28 mouse cellular contexts compared by ENCODE assay signal in genomic region chr3:130660619-130661018, GRCm38 (mm10). TPM values are rescaled to one million over a fixed set of nuclear protein-coding genes. Genes with fewer than 3 reads are reported as not detected.
DNase-seq lines count a peak whose midpoint lies in the region; ATAC-seq lines count a peak whose summit lies in the region.
"Had no signal": no experiment of that assay in that cellular context is flagged by ENCODE, and none has a peak within 500 bp of the region (broad histone marks: within the 10 kb centered on the region; RNA-seq: fewer than 3 reads in every experiment).

No protein-coding gene starts in this region.

- H3K9ac ChIP-seq in liver, embryonic 13.5 days: no peak overlapping the region
- no peak overlapping the region for H3K9ac ChIP-seq in liver, embryonic 11.5 days (ENCODE audit: low read depth, low read length)
- H3K9ac ChIP-seq: embryonic facial prominence, embryonic 15.5 days; heart, embryonic 15.5 days; hindbrain, embryonic 14.5 days; intestine, embryonic 15.5 days had no signal

- no peak overlapping the region for H3K27ac ChIP-seq in heart, embryonic 10.5 days
- no peak overlapping the region for H3K27ac ChIP-seq in liver, embryonic 13.5 days
- H3K27ac ChIP-seq in liver, embryonic 11.5 days (ENCODE audit: low read depth, low read length): no peak overlapping the region
- H3K27ac ChIP-seq: embryonic facial prominence, embryonic 15.5 days; forebrain, embryonic 10.5 days; gastrocnemius, adult 2 months; heart, embryonic 15.5 days; hindbrain, embryonic 10.5 days; hindbrain, embryonic 14.5 days; intestine, embryonic 15.5 days had no signal

- no peak overlapping the region for H3K4me3 ChIP-seq in heart, embryonic 10.5 days
- no peak overlapping the region for H3K4me3 ChIP-seq in liver, embryonic 13.5 days (replicated peaks)
- H3K4me3 ChIP-seq in liver, embryonic 11.5 days (ENCODE audit: low read depth, low read length): no peak overlapping the region
- H3K4me3 ChIP-seq: embryonic facial prominence, embryonic 15.5 days; erythroblast, embryonic 14.5 days; forebrain, embryonic 10.5 days; gastrocnemius, adult 2 months; heart, embryonic 15.5 days; hindbrain, embryonic 10.5 days; intestine, embryonic 15.5 days had no signal

- DNase-seq in heart, embryonic 10.5 days (ENCODE audit: low spot score): peak; percentile 66
- no peak for DNase-seq in heart, postnatal 36 days
- no peak for DNase-seq in liver, embryonic 13.5 days
- no peak for DNase-seq in liver, embryonic 11.5 days (ENCODE audit: low spot score)
- DNase-seq in c-Kit-positive CD71-positive TER-119-negative erythroid progenitor cells, embryonic 14.5 days (ENCODE audit: low read depth): peak; percentile 29
- DNase-seq in telencephalon, adult 2 months (ENCODE audit: low read depth, low spot score): peak; percentile 33
- no peak for DNase-seq in adrenal gland, postnatal 4 days (ENCODE audit: low spot score in 2 of 2)
- DNase-seq: adrenal gland, postnatal 10 days; cerebellum, adult 11 months; cerebellum, adult 8-10 months; cerebellum, postnatal 14 days; embryo, embryonic 11 days; gastrocnemius, adult 2 months; gastrocnemius, postnatal 36 days; heart, adult 18-20 months; heart, postnatal 14 days had no signal

- no peaks in the 10 kb centered on the region; the same call in 1 of the 2 replicates for H3K4me1 ChIP-seq in heart, embryonic 10.5 days
- H3K4me1 ChIP-seq in liver, embryonic 13.5 days (replicated peaks): no peaks in the 10 kb centered on the region
- 0 out of 2 replicates have a peak, but pooled peaks cover 2% of the 10 kb centered on the region for H3K4me1 ChIP-seq in liver, embryonic 11.5 days (replicated peaks; ENCODE audit: control insufficient read depth, insufficient read depth, low read length)
- H3K4me1 ChIP-seq: embryonic facial prominence, embryonic 15.5 days; forebrain, embryonic 10.5 days; heart, embryonic 15.5 days; hindbrain, embryonic 10.5 days; intestine, embryonic 15.5 days had no signal

- intact Hi-C loops in heart, postnatal 36 days (cut with DNase I): no loop called here

- H3K27me3 ChIP-seq in heart, embryonic 10.5 days (ENCODE audit: insufficient read depth, poor library complexity, severe bottlenecking): no peaks in the 10 kb centered on the region
- H3K27me3 ChIP-seq in liver, embryonic 13.5 days: no peaks in the 10 kb centered on the region
- no peaks in the 10 kb centered on the region for H3K27me3 ChIP-seq in liver, embryonic 11.5 days (replicated peaks; ENCODE audit: control insufficient read depth, insufficient read depth, low read length)
- H3K27me3 ChIP-seq: embryonic facial prominence, embryonic 15.5 days; heart, embryonic 15.5 days; intestine, embryonic 15.5 days had no signal

- no peaks in the 10 kb centered on the region for H3K9me3 ChIP-seq in heart, embryonic 10.5 days
- H3K9me3 ChIP-seq in liver, embryonic 13.5 days (replicated peaks): no peaks in the 10 kb centered on the region
- H3K9me3 ChIP-seq in liver, embryonic 11.5 days (ENCODE audit: control insufficient read depth, low read length): no peaks in the 10 kb centered on the region
- H3K9me3 ChIP-seq: embryonic facial prominence, embryonic 15.5 days; heart, embryonic 15.5 days; hindbrain, embryonic 10.5 days; intestine, embryonic 15.5 days had no signal

- peak; percentile 36; the same call in 1 of the 2 replicates for ATAC-seq in liver, embryonic 13.5 days (ENCODE audit: low read depth)
- no peak; the same call in 1 of the 2 replicates for ATAC-seq in liver, embryonic 11.5 days (replicated peaks; ENCODE audit: low FRiP score)
- ATAC-seq: forebrain, embryonic 14.5 days; intestine, embryonic 15.5 days had no signal

- H3K36me3 ChIP-seq in heart, embryonic 10.5 days: no peaks in the 10 kb centered on the region
- no peaks in the 10 kb centered on the region for H3K36me3 ChIP-seq in liver, embryonic 13.5 days
- no peaks in the 10 kb centered on the region for H3K36me3 ChIP-seq in liver, embryonic 11.5 days (ENCODE audit: control insufficient read depth, insufficient read depth, low read length)
- H3K36me3 ChIP-seq: embryonic facial prominence, embryonic 15.5 days; forebrain, embryonic 10.5 days; heart, embryonic 15.5 days; hindbrain, embryonic 10.5 days; intestine, embryonic 15.5 days had no signal

- WGBS in heart, embryonic 10.5 days: 33% methylated on average over 6 of the region's 6 CpGs
- WGBS in liver, embryonic 13.5 days (ENCODE audit: insufficient replicate concordance): 23% methylated on average over 6 of the region's 6 CpGs
- 31% methylated on average over 6 of the region's 6 CpGs for WGBS in liver, embryonic 11.5 days

- H3K4me2 ChIP-seq in liver, embryonic 13.5 days: no peak overlapping the region
- no peak overlapping the region for H3K4me2 ChIP-seq in liver, embryonic 11.5 days
- H3K4me2 ChIP-seq: embryonic facial prominence, embryonic 15.5 days; heart, embryonic 11.5 days; heart, embryonic 15.5 days; hindbrain, embryonic 14.5 days; intestine, embryonic 15.5 days had no signal

RNA-seq across cellular contexts. Expression of gene Etnppl, which starts 43.4 kb away (rescaled TPM):
- polyA plus RNA-seq in heart, embryonic 10.5 days (2016; fragmentation: Nextera tagmentation; extraction: Ambion mirVana): not detected in 2 replicates
- not detected for total RNA-seq in heart, postnatal 36 days (2021)
- polyA plus RNA-seq in liver, embryonic 13.5 days (2015; fragmentation: Nextera tagmentation; extraction: Ambion mirVana): not detected in 2 replicates
- polyA plus RNA-seq in liver, embryonic 11.5 days (2014; fragmentation: Nextera tagmentation; extraction: Ambion mirVana): not detected in 2 replicates
- 1 to 10 TPM in 1 of 2 experiments, under 1 TPM in 1; 0.84 to 6.4 TPM for total RNA-seq in adrenal gland, postnatal 4 days (2021)
- total RNA-seq: common myeloid progenitor, adult 5-6 weeks; ES-E14; gastrocnemius, adult 2 months; gastrocnemius, postnatal 36 days; heart, adult 18-20 months; heart, postnatal 14 days had no signal
- polyA plus RNA-seq: embryonic facial prominence, embryonic 11.5 days; erythroblast, embryonic 14.5 days; forebrain, embryonic 10.5 days; forebrain, embryonic 14.5 days; heart, embryonic 11.5 days; heart, embryonic 15.5 days; hindbrain, embryonic 14.5 days had no signal

RNA-seq across cellular contexts. Expression of gene Ostc, which starts 48.6 kb away (rescaled TPM):
- 295 and 342 TPM in 2 replicates for polyA plus RNA-seq in heart, embryonic 10.5 days (2016; fragmentation: Nextera tagmentation; extraction: Ambion mirVana)
- 10 to 100 TPM; 48.4 to 53.1 TPM for total RNA-seq in heart, postnatal 36 days (2021)
- 226 and 234 TPM in 2 replicates for polyA plus RNA-seq in liver, embryonic 13.5 days (2015; fragmentation: Nextera tagmentation; extraction: Ambion mirVana)
- polyA plus RNA-seq in liver, embryonic 11.5 days (2014; fragmentation: Nextera tagmentation; extraction: Ambion mirVana): 314 and 321 TPM in 2 replicates
- 100 to 1,000 TPM; 122 to 123 TPM for total RNA-seq in adrenal gland, postnatal 4 days (2021)

Comparison
In these comparisons a context has a peak if more than half of its experiments do, and no peak if none do; other contexts are left out.
1. DNase-seq: peak in heart, embryonic 10.5 days (single experiment), c-Kit-positive CD71-positive TER-119-negative erythroid progenitor cells, embryonic 14.5 days (single experiment) and telencephalon, adult 2 months (single experiment); none in heart, postnatal 36 days (0 of 2), liver, embryonic 13.5 days (single experiment), liver, embryonic 11.5 days (single experiment) and adrenal gland, postnatal 4 days (0 of 2).